Mouse (Mus musculus) lung, embryonic 16.5 days (tissue): ENCODE measurements at regions not wholly inside any gene's neighbourhood (a gene's known extent, or its start where the extent isn't known, plus 50 kb on each side); places are given as distances from the start of the nearest gene placed in this dataset.

ENCODE experiments used
- ATAC-seq: fragments of 200-750 bp; cut with Nextera tagmentation; 2 replicates; pipeline ENCODE4 v1.8.0; 2017; ENCODE audit warnings: low read depth, mild to moderate bottlenecking, moderate library complexity
- H3K27ac ChIP-seq: fragments of 300-500 bp; sonication (generic); 2 replicates; pipeline ENCODE4 v1.5.1; 2014; ENCODE audit warnings: mild to moderate bottlenecking, control low read depth, low read length
- H3K27me3 ChIP-seq: fragments of 300-500 bp; sonication (generic); 2 replicates; pipeline ENCODE4 v1.6.1; 2014; ENCODE audit warnings: low read depth, low read length, mixed read lengths; ENCODE audit not compliant: control insufficient read depth, insufficient read depth
- H3K36me3 ChIP-seq: fragments of 300-500 bp; sonication (generic); 2 replicates; pipeline ENCODE4 v1.6.1; 2014; ENCODE audit warnings: low read length; ENCODE audit not compliant: control insufficient read depth, insufficient read depth
- H3K4me1 ChIP-seq: fragments of 300-500 bp; sonication (generic); replicated peaks from 2 replicates; pipeline ENCODE4 v1.6.1; 2014; ENCODE audit warnings: low read length, mixed read lengths; ENCODE audit not compliant: control insufficient read depth, insufficient read depth
- H3K4me2 ChIP-seq: fragments of 300-500 bp; sonication (generic); 2 replicates; pipeline ENCODE4 v1.6.1; 2014; ENCODE audit warnings: low read depth, low read length, control low read depth
- H3K4me3 ChIP-seq: fragments of 300-500 bp; sonication (generic); 2 replicates; pipeline ENCODE4 v1.5.1; 2014; ENCODE audit warnings: mild to moderate bottlenecking, low read length, control low read depth
- H3K9ac ChIP-seq: fragments of 300-500 bp; sonication (generic); 2 replicates; pipeline ENCODE4 v1.6.1; 2014; ENCODE audit warnings: low read length, control low read depth
- H3K9me3 ChIP-seq: fragments of 300-500 bp; sonication (generic); 2 replicates; pipeline ENCODE4 v1.6.1; 2016; ENCODE audit warnings: low read length; ENCODE audit not compliant: control insufficient read depth
- WGBS: fragments of 180-500 bp; shearing (Covaris S2); extraction: QIAGEN DNeasy Blood & Tissue Kit; methylation state at CpG from one replicate; pipeline ENCODE4 v1.1.7; 2014; 5-methylcytosine and 5-hydroxymethylcytosine counted together

DNA sequence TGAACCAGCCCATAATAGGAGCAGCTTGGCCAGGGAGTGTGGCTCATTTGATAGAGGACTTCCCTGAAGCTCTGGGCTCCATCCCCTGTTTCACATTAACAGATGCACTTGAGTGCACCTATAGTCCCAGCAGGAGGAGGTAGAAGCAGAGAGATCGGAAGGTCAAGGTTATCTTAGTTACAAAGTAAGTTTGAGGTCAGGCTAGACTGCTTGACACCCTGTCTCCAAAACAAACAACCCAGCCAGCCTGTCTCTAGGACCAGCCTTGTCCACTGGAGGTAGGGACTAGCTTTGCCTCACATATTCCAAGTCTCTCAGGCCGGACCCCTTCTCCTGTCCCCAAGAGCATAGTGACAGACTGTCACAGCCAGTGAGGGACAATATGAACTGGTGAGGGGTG lies 88.9 kb upstream of the Ptpn1 start:
- no peak overlapping the region for H3K9ac ChIP-seq
- no peak for ATAC-seq
- H3K4me1 ChIP-seq: peaks cover 56% of the 10 kb centered on the region
- H3K4me3 ChIP-seq: no peak overlapping the region
- 81% methylated on average over 2 of the region's 2 CpGs for WGBS
- no peaks in the 10 kb centered on the region for H3K36me3 ChIP-seq
- no peak overlapping the region for H3K4me2 ChIP-seq
- no peak overlapping the region for H3K27ac ChIP-seq
- H3K9me3 ChIP-seq: no peaks in the 10 kb centered on the region
- H3K27me3 ChIP-seq: no peaks in the 10 kb centered on the region

- 80% methylated on average over 1 of the region's 1 CpGs for WGBS
Observed at GRCm38 (mm10) chr2:167842473-167842872, 89.4 kb upstream of the Ptpn1 start.

DNA sequence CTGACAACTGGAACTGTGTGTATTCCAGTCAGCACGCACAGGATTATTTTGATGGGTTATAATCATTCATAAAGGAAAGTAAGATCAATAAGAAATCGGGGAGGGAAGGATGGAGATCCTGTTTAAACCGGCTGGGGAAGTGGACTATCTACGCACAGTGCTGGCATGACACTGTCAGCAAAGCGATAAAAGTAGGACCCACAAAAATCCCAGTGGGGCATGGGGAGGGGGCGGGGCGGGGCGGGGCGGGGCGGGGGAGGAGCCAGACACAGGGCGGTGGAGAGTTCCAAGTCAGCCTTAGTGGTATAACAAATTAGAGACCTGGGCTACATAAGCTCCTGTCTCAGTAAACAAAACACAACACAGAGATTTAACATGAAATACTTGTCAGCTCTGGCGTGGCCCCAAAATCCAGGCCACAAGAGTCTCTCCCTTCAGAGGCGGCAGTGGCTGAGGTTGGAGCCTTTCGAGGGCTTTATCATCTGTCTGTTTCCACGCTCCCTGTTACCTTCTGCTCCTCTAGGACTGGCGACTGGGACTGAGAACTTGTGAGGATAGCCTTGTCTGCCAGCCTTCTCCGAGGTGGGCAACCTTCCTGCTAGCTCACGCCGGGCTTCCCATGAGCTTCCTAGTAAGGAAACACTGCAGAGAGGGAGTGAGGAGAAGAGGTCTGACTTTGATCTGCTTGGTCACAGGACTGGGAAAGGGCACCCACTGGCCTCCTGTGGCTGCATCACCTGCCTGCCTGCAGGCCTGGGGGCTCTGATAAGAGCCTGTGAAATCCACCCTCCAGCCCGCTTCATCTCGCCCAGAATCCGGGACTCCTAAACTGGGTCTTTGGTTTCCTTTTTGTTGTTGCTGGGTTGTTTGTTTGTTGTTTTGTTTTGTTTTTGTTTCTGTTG lies 90.3 kb upstream of the Ptpn1 start:
- no peak overlapping the region for H3K4me2 ChIP-seq
- 39% methylated on average over 22 of the region's 22 CpGs for WGBS
- no peak overlapping the region for H3K4me3 ChIP-seq
- H3K27me3 ChIP-seq: no peaks in the 10 kb centered on the region
- peak overlapping the region; percentile 33 for H3K9ac ChIP-seq
- H3K9me3 ChIP-seq: no peaks in the 10 kb centered on the region
- peak; percentile 1; the same call in 1 of the 2 replicates for ATAC-seq
- H3K27ac ChIP-seq: peak overlapping the region; percentile 69
- H3K4me1 ChIP-seq: peaks cover 64% of the 10 kb centered on the region
- no peaks in the 10 kb centered on the region for H3K36me3 ChIP-seq

More at GRCm38 (mm10) chr2:167842473-167842872, 89.4 kb upstream of the Ptpn1 start:
- Histone ChIP-seq H3K27me3 (no peaks in the 10 kb centered on the region), H3K36me3 (no peaks in the 10 kb centered on the region), H3K4me2 (no peak overlapping the region), H3K9me3 (no peaks in the 10 kb centered on the region), H3K4me3 (no peak overlapping the region), H3K9ac (peak overlapping the region; percentile 33), H3K27ac (no peak overlapping the region), H3K4me1 (peaks cover 61% of the 10 kb centered on the region)
- ATAC-seq: no peak

DNA sequence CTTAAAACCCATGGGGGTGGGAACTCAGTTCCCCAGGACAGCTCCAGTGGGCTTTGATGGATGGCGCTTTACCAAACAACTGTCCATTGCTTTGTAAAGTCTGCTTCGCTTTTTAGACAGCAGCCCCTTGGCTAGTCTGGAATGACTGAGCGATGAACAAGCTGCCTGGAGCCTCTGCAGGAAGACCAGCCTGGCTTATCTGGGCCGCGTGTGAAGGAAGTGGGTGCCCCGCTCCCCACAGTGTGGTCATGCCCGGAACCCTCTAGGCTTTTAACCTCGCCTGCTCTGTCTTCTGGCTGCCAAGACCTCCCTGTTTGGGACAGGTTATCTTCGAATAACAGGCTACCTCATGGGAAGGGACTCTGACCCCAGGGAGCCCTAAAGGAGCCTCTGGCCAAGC lies 91.5 kb upstream of the Ptpn1 start:
- H3K4me2 ChIP-seq: no peak overlapping the region
- 58% methylated on average over 9 of the region's 9 CpGs for WGBS
- H3K9ac ChIP-seq: no peak overlapping the region
- no peaks in the 10 kb centered on the region for H3K36me3 ChIP-seq
- H3K4me3 ChIP-seq: no peak overlapping the region
- no peaks in the 10 kb centered on the region for H3K9me3 ChIP-seq
- no peak overlapping the region for H3K27ac ChIP-seq
- H3K4me1 ChIP-seq: peaks cover 70% of the 10 kb centered on the region
- H3K27me3 ChIP-seq: no peaks in the 10 kb centered on the region
- ATAC-seq: no peak

- H3K27ac ChIP-seq: peak overlapping the region; percentile 76
- no peaks in the 10 kb centered on the region for H3K27me3 ChIP-seq
- H3K9ac ChIP-seq: no peak overlapping the region
- 40% methylated on average over 13 of the region's 13 CpGs for WGBS
- no peak overlapping the region for H3K4me2 ChIP-seq
- no peaks in the 10 kb centered on the region for H3K9me3 ChIP-seq
- ATAC-seq: peak; percentile 6
- peaks cover 74% of the 10 kb centered on the region for H3K4me1 ChIP-seq
- H3K36me3 ChIP-seq: no peaks in the 10 kb centered on the region
- no peak overlapping the region for H3K4me3 ChIP-seq
Observed at GRCm38 (mm10) chr2:167839324-167839981, 92.4 kb upstream of the Ptpn1 start.

GRCm38 (mm10) chr2:167837596-167837995 lies 94.3 kb upstream of the Ptpn1 start:
- ATAC-seq: no peak

DNA sequence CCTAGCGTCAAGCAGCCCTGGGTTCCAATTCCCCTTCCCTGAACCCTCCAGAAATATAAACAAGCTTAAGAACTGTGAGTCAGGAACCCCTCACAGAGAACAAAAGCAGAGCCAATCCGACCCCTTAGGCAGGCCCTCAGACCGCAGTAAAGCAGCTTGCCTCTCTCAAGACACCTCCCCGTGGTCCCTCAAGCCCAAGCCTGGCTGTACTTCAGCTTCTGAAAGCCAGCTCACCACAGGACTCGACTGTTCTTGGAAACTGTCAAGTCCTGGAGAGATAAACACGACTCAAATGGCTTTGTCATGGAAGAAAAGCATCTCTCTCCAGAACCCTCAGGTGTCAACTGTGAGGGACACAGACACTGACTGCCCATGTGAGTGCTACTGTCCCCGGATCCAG lies 95.2 kb upstream of the Ptpn1 start:
- peak overlapping the region; percentile 100 for H3K27ac ChIP-seq
- ATAC-seq: peak; percentile 14; the same call in 1 of the 2 replicates
- WGBS: 8% methylated on average over 7 of the region's 7 CpGs

More at GRCm38 (mm10) chr2:167837596-167837995, 94.3 kb upstream of the Ptpn1 start:
- no peaks in the 10 kb centered on the region for H3K36me3 ChIP-seq
- 0 out of 2 replicates have a peak overlapping the region, but pooled peaks have one; percentile 8 for H3K9ac ChIP-seq
- no peaks in the 10 kb centered on the region for H3K9me3 ChIP-seq
- no peak overlapping the region for H3K4me2 ChIP-seq
- no peaks in the 10 kb centered on the region for H3K27me3 ChIP-seq
- H3K4me3 ChIP-seq: no peak overlapping the region
- H3K27ac ChIP-seq: no peak overlapping the region
- peaks cover 76% of the 10 kb centered on the region for H3K4me1 ChIP-seq
- WGBS: 41% methylated on average over 4 of the region's 4 CpGs

GRCm38 (mm10) chr2:167834605-167835004 lies 97.3 kb upstream of the Ptpn1 start:
- ATAC-seq: peak; percentile 55
- Histone ChIP-seq H3K4me3 (no peak overlapping the region), H3K36me3 (no peaks in the 10 kb centered on the region), H3K9me3 (no peaks in the 10 kb centered on the region), H3K4me1 (peaks cover 56% of the 10 kb centered on the region), H3K27me3 (no peaks in the 10 kb centered on the region), H3K27ac (peak overlapping the region; percentile 100), H3K4me2 (no peak overlapping the region), H3K9ac (peak overlapping the region; percentile 57)
- 20% methylated on average over 8 of the region's 8 CpGs for WGBS

More for the DNA sequence above, 95.2 kb upstream of the Ptpn1 start:
- no peaks in the 10 kb centered on the region for H3K36me3 ChIP-seq
- H3K9me3 ChIP-seq: no peaks in the 10 kb centered on the region
- peaks cover 68% of the 10 kb centered on the region for H3K4me1 ChIP-seq
- peak overlapping the region; percentile 44; the same call in 1 of the 2 replicates for H3K9ac ChIP-seq
- no peaks in the 10 kb centered on the region for H3K27me3 ChIP-seq
- H3K4me2 ChIP-seq: no peak overlapping the region
- no peak overlapping the region for H3K4me3 ChIP-seq

- no peaks in the 10 kb centered on the region for H3K9me3 ChIP-seq
- ATAC-seq: peak; percentile 74
- H3K27ac ChIP-seq: peak overlapping the region; percentile 100
- no peak overlapping the region for H3K4me3 ChIP-seq
- WGBS: 4% methylated on average over 20 of the region's 20 CpGs
- H3K4me1 ChIP-seq: peaks cover 50% of the 10 kb centered on the region
- H3K4me2 ChIP-seq: peak overlapping the region; percentile 36; the same call in 1 of the 2 replicates
- no peaks in the 10 kb centered on the region for H3K36me3 ChIP-seq
- no peaks in the 10 kb centered on the region for H3K27me3 ChIP-seq
- H3K9ac ChIP-seq: peak overlapping the region; percentile 62
Observed at GRCm38 (mm10) chr2:167833290-167833953, 98.4 kb upstream of the Ptpn1 start.
